ENCODE assay signal across 23 mouse cellular contexts in the genomic region with DNA sequence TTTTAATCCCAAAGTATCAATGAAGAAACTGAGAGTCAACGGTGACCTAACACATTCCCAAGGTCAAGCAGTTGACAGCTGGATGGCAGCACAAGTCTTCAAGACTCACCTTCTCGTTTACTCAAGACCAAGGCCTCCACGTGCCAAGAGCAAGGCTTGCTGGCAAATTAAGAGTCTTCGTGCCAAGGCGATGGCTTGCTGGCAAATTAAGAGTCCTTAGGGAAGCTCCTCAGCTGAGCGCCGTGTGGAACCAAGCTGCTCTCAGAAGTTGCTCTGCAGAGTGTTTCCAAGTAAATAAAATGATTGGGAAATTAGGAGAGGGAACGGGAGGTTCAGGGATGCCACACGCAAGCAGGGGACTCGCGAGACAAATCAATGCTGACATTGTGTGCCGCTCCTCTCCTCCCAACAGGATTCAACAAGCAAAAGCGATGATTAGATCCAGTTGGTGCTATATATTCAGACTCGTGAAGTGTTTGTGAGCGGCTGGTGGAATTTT.
DNase-seq lines count a peak whose midpoint lies in the region; ATAC-seq and TF ChIP-seq lines count a peak whose summit lies in the region.
"Had no signal": no experiment of that assay in that cellular context is flagged by ENCODE, and none has a peak within 500 bp of the region (broad histone marks: within the 10 kb centered on the region; RNA-seq: fewer than 3 reads in every experiment).

No protein-coding gene starts in this region.

- peak; percentile 45 for DNase-seq in cerebellum, postnatal 10 days
- DNase-seq in cerebellum, adult 11-12 months: no peak
- peak; percentile 67 for DNase-seq in hindbrain, postnatal 0 days (ENCODE audit: low spot score)
- peak; percentile 44 for DNase-seq in brain, adult 2 months (ENCODE audit: low read depth, low spot score)
- DNase-seq: adrenal gland, adult 8-10 months; cerebellum, adult 8-10 months; gastrocnemius, postnatal 10 days; heart, adult 11 months; kidney, adult 11 months; kidney, postnatal 36 days; lung, adult 18-20 months; lung, postnatal 14 days; thymus, adult 18-20 months; thymus, postnatal 36 days had no signal

- no peak for ATAC-seq in hindbrain, postnatal 0 days
- no peak for ATAC-seq in hindbrain, embryonic 12.5 days (ENCODE audit: low FRiP score)
- no peak for ATAC-seq in midbrain, embryonic 15.5 days (replicated peaks)
- ATAC-seq in midbrain, embryonic 13.5 days: no peak
- ATAC-seq: activated CD4-positive, CD25-positive, alpha-beta regulatory T cell, adult 4 months; liver, embryonic 12.5 days; midbrain, embryonic 16.5 days had no signal

- H3K9me3 ChIP-seq in hindbrain, postnatal 0 days (ENCODE audit: low read length): no peaks in the 10 kb centered on the region
- H3K9me3 ChIP-seq in hindbrain, embryonic 12.5 days (replicated peaks): no peaks in the 10 kb centered on the region
- H3K9me3 ChIP-seq in midbrain, embryonic 15.5 days: no peaks in the 10 kb centered on the region
- no peaks in the 10 kb centered on the region for H3K9me3 ChIP-seq in midbrain, embryonic 13.5 days
- H3K9me3 ChIP-seq: kidney, embryonic 15.5 days; limb, embryonic 13.5 days had no signal

- H3K4me1 ChIP-seq in hindbrain, postnatal 0 days (ENCODE audit: insufficient read depth, low read length): no peaks in the 10 kb centered on the region
- H3K4me1 ChIP-seq in hindbrain, embryonic 12.5 days: no peaks in the 10 kb centered on the region
- H3K4me1 ChIP-seq in midbrain, embryonic 15.5 days: 0 out of 2 replicates have a peak, but pooled peaks cover 6% of the 10 kb centered on the region
- H3K4me1 ChIP-seq in midbrain, embryonic 13.5 days (replicated peaks): no peaks in the 10 kb centered on the region
- H3K4me1 ChIP-seq: kidney, embryonic 15.5 days; limb, embryonic 13.5 days; liver, embryonic 12.5 days had no signal

- H3K36me3 ChIP-seq in hindbrain, postnatal 0 days (ENCODE audit: insufficient read depth, low read length): no peaks in the 10 kb centered on the region
- no peaks in the 10 kb centered on the region for H3K36me3 ChIP-seq in hindbrain, embryonic 12.5 days
- no peaks in the 10 kb centered on the region for H3K36me3 ChIP-seq in midbrain, embryonic 15.5 days (replicated peaks)
- no peaks in the 10 kb centered on the region for H3K36me3 ChIP-seq in midbrain, embryonic 13.5 days
- H3K36me3 ChIP-seq: kidney, embryonic 15.5 days; limb, embryonic 13.5 days; liver, embryonic 12.5 days had no signal

- no peak overlapping the region for H3K9ac ChIP-seq in hindbrain, postnatal 0 days (replicated peaks; ENCODE audit: low read length)
- H3K9ac ChIP-seq in hindbrain, embryonic 12.5 days: no peak overlapping the region
- no peak overlapping the region for H3K9ac ChIP-seq in midbrain, embryonic 15.5 days
- H3K9ac ChIP-seq in midbrain, embryonic 13.5 days (replicated peaks): no peak overlapping the region
- H3K9ac ChIP-seq: kidney, embryonic 15.5 days; limb, embryonic 13.5 days; liver, embryonic 12.5 days had no signal

- no peak overlapping the region for H3K4me3 ChIP-seq in hindbrain, postnatal 0 days (ENCODE audit: low read length)
- no peak overlapping the region for H3K4me3 ChIP-seq in hindbrain, embryonic 12.5 days
- H3K4me3 ChIP-seq in midbrain, embryonic 15.5 days: no peak overlapping the region
- H3K4me3 ChIP-seq in midbrain, embryonic 13.5 days (replicated peaks): no peak overlapping the region
- H3K4me3 ChIP-seq: kidney, embryonic 15.5 days; limb, embryonic 13.5 days; liver, embryonic 12.5 days had no signal

- WGBS in hindbrain, postnatal 0 days: 56% methylated on average over 15 of the region's 15 CpGs
- WGBS in hindbrain, embryonic 12.5 days: 75% methylated on average over 15 of the region's 15 CpGs
- WGBS in midbrain, embryonic 15.5 days: 66% methylated on average over 15 of the region's 15 CpGs
- 82% methylated on average over 15 of the region's 15 CpGs for WGBS in midbrain, embryonic 13.5 days

- H3K27me3 ChIP-seq in hindbrain, postnatal 0 days (ENCODE audit: insufficient read depth, low read length): no peaks in the 10 kb centered on the region
- H3K27me3 ChIP-seq in hindbrain, embryonic 12.5 days: no peaks in the 10 kb centered on the region
- no peaks in the 10 kb centered on the region for H3K27me3 ChIP-seq in midbrain, embryonic 15.5 days (replicated peaks)
- H3K27me3 ChIP-seq in midbrain, embryonic 13.5 days: no peaks in the 10 kb centered on the region
- H3K27me3 ChIP-seq: kidney, embryonic 15.5 days; limb, embryonic 13.5 days; liver, embryonic 12.5 days had no signal

- no peak overlapping the region for H3K27ac ChIP-seq in hindbrain, postnatal 0 days
- H3K27ac ChIP-seq in hindbrain, embryonic 12.5 days: no peak overlapping the region
- 0 out of 2 replicates have a peak overlapping the region, but pooled peaks have one; percentile 15 for H3K27ac ChIP-seq in midbrain, embryonic 15.5 days
- H3K27ac ChIP-seq in midbrain, embryonic 13.5 days: no peak overlapping the region
- H3K27ac ChIP-seq: kidney, embryonic 15.5 days; limb, embryonic 13.5 days; liver, embryonic 12.5 days had no signal

- no peak for TF ChIP-seq CTCF in hindbrain, postnatal 0 days (IDR thresholded peaks at IDR 0.05; ENCODE audit: low read depth)

- H3K4me2 ChIP-seq in hindbrain, postnatal 0 days (ENCODE audit: low read depth, low read length): no peak overlapping the region
- H3K4me2 ChIP-seq in hindbrain, embryonic 12.5 days (replicated peaks): no peak overlapping the region
- H3K4me2 ChIP-seq in midbrain, embryonic 15.5 days: no peak overlapping the region
- no peak overlapping the region for H3K4me2 ChIP-seq in midbrain, embryonic 13.5 days (replicated peaks)
- H3K4me2 ChIP-seq: heart, embryonic 11.5 days; kidney, embryonic 15.5 days; limb, embryonic 13.5 days; liver, embryonic 12.5 days had no signal
